Mouse (Mus musculus): ENCODE measurements around the gene Pomgnt1.
A peak's percentile ranks its signal among the peaks of the same experiment; 100 is the strongest.

The Pomgnt1 gene

GRCm38 (mm10) chr4:116137421-116137996 lies 13.9 kb downstream of the Pomgnt1 start:
- no peak for DNase-seq (ENCODE audit: low read depth, low spot score)

- DNase-seq (ENCODE audit: low read depth, low spot score): no peak
Observed at GRCm38 (mm10) chr4:116140801-116141574, 17.3 kb downstream of the Pomgnt1 start.

- no peak for DNase-seq (ENCODE audit: low read depth, low spot score)
Observed at GRCm38 (mm10) chr4:116141736-116142135, 18.1 kb downstream of the Pomgnt1 start.

GRCm38 (mm10) chr4:116142269-116142668 lies 18.6 kb downstream of the Pomgnt1 start:
- DNase-seq (ENCODE audit: low read depth, low spot score): no peak

GRCm38 (mm10) chr4:116143317-116143811 lies 19.7 kb downstream of the Pomgnt1 start:
- no peak for DNase-seq (ENCODE audit: low read depth, low spot score)

GRCm38 (mm10) chr4:116143891-116144717 lies 20.5 kb downstream of the Pomgnt1 start:
- no peak for DNase-seq (ENCODE audit: low read depth, low spot score)

- peak; percentile 45 for DNase-seq (ENCODE audit: low read depth, low spot score)
Observed at GRCm38 (mm10) chr4:116149812-116150155, 26.1 kb downstream of the Pomgnt1 start.

- peak; percentile 46 for DNase-seq (ENCODE audit: low read depth, low spot score)
Observed at GRCm38 (mm10) chr4:116150156-116150861, 26.7 kb downstream of the Pomgnt1 start.

GRCm38 (mm10) chr4:116150862-116151221 lies 27.2 kb downstream of the Pomgnt1 start:
- peak; percentile 36 for DNase-seq (ENCODE audit: low read depth, low spot score)

- no peak for DNase-seq (ENCODE audit: low read depth, low spot score)
Observed at GRCm38 (mm10) chr4:116151238-116151637, 27.6 kb downstream of the Pomgnt1 start, which contains the start of gene Lurap1. Lurap1 (minus strand) TSS chr4:116151338.

GRCm38 (mm10) chr4:116152702-116153101 lies 29.1 kb downstream of the Pomgnt1 start:
- no peak for DNase-seq (ENCODE audit: low read depth, low spot score)

- DNase-seq (ENCODE audit: low read depth, low spot score): no peak
Observed at GRCm38 (mm10) chr4:116157882-116158281, 34.2 kb downstream of the Pomgnt1 start.

- peak; percentile 66 for DNase-seq (ENCODE audit: low read depth, low spot score)
Observed at GRCm38 (mm10) chr4:116159912-116160311, 36.3 kb downstream of the Pomgnt1 start.

GRCm38 (mm10) chr4:116160769-116161168 lies 37.1 kb downstream of the Pomgnt1 start:
- no peak for DNase-seq (ENCODE audit: low read depth, low spot score)

GRCm38 (mm10) chr4:116162142-116162541 lies 38.5 kb downstream of the Pomgnt1 start:
- DNase-seq (ENCODE audit: low read depth, low spot score): no peak

- DNase-seq (ENCODE audit: low read depth, low spot score): peak; percentile 33
Observed at GRCm38 (mm10) chr4:116164759-116165554, 41.3 kb downstream of the Pomgnt1 start.

GRCm38 (mm10) chr4:116165708-116166407 lies 42.2 kb downstream of the Pomgnt1 start:
- no peak for DNase-seq (ENCODE audit: low read depth, low spot score)

- no peak for DNase-seq (ENCODE audit: low read depth, low spot score)
Observed at GRCm38 (mm10) chr4:116167404-116167803, 43.8 kb downstream of the Pomgnt1 start, which contains the start of gene Tspan1. Tspan1 (minus strand) TSS chr4:116167601.

- DNase-seq (ENCODE audit: low read depth, low spot score): peak; percentile 69
Observed at GRCm38 (mm10) chr4:116168617-116169352, 45.1 kb downstream of the Pomgnt1 start.

Measured in 3T3-L1 (cell line).